Mouse (Mus musculus) ES-E14 (cell line): ENCODE measurements at regions not wholly inside any gene's neighbourhood (a gene's known extent, or its start where the extent isn't known, plus 50 kb on each side); places are given as distances from the start of the nearest gene placed in this dataset.

Experiments used
- CHD2 ChIP-seq: IDR thresholded peaks from 2 replicates; pipeline ENCODE4 v1.6.1; 2014; ENCODE audit warnings: mild to moderate bottlenecking, low read depth, low read length, inconsistent platforms
- MAFK ChIP-seq: IDR thresholded peaks from 2 replicates; pipeline ENCODE4 v1.6.1; 2014; ENCODE audit warnings: mild to moderate bottlenecking, low read depth, low read length, inconsistent platforms; ENCODE audit not compliant: insufficient read depth
- ZC3H11A ChIP-seq: IDR thresholded peaks from 2 replicates; pipeline ENCODE4 v1.6.1; 2012; ENCODE audit warnings: low read depth, mild to moderate bottlenecking, inconsistent platforms, low read length, borderline replicate concordance
- ZNF384 ChIP-seq: IDR thresholded peaks from 2 replicates; pipeline ENCODE4 v1.6.1; 2012; ENCODE audit warnings: low read depth, low read length, inconsistent platforms

- no peak for TF ChIP-seq MAFK
- TF ChIP-seq ZNF384 = no peak
- no peak for TF ChIP-seq CHD2
- no peak for TF ChIP-seq ZC3H11A
Observed at GRCm38 (mm10) chr12:56414861-56415765, 69.4 kb upstream of the Mbip start.
